Mouse (Mus musculus): ENCODE data around the gene Fstl4. TPM values are rescaled to one million over a fixed set of nuclear protein-coding genes. Genes with fewer than 3 reads are reported as not detected.

The Fstl4 gene
- total and polyA plus RNA-seq, 3 experiments: not detected

GRCm38 (mm10) chr11:53233590-53233989 lies 469.2 kb downstream of the Fstl4 start:
- TF ChIP-seq BHLHE40 (IDR thresholded peaks at IDR 0.05; ENCODE audit: borderline replicate concordance, low read depth, low read length): no peak
- no peak for TF ChIP-seq TAL1 (IDR thresholded peaks at IDR 0.05; ENCODE audit: low read length)
- no peak for TF ChIP-seq KAT2A (conservative IDR thresholded peaks at IDR 0.05; ENCODE audit: low read depth, low read length)
- TF ChIP-seq ZMIZ1 (IDR thresholded peaks at IDR 0.05; ENCODE audit: low read depth, low read length): no peak
- TF ChIP-seq GATA1 (IDR thresholded peaks at IDR 0.05; ENCODE audit: low read depth, low read length): no peak
- TF ChIP-seq CHD2 (IDR thresholded peaks at IDR 0.05; ENCODE audit: low read length): no peak
- TF ChIP-seq JUND (IDR thresholded peaks at IDR 0.05; ENCODE audit: low read depth, low read length): no peak
- no peak for TF ChIP-seq USF1 (IDR thresholded peaks at IDR 0.05; ENCODE audit: low read depth, low read length)
- no peak for TF ChIP-seq NRF1 (IDR thresholded peaks at IDR 0.05; ENCODE audit: insufficient read depth, low read depth, low read length, poor library complexity, severe bottlenecking)
- TF ChIP-seq TBP (IDR thresholded peaks at IDR 0.05; ENCODE audit: low read depth, low read length): no peak
- DNase-seq (ENCODE audit: low read depth, low spot score): no peak
- no peaks in the 10 kb centered on the region for H3K4me1 ChIP-seq (ENCODE audit: control insufficient read depth in 1 of 2, insufficient read depth in 2 of 2, low read length in 2 of 2)

More at GRCm38 (mm10) chr11:53233590-53233989, 469.2 kb downstream of the Fstl4 start:
- H3K9ac ChIP-seq (ENCODE audit: control insufficient read depth, low read depth, low read length, poor library complexity, severe bottlenecking): no peak overlapping the region
- no peaks in the 10 kb centered on the region for H3K79me2 ChIP-seq (ENCODE audit: control insufficient read depth, insufficient read depth, low read length, poor library complexity)
- H3K27ac ChIP-seq (ENCODE audit: control insufficient read depth, low read depth, low read length): no peak overlapping the region
- H3K9me3 ChIP-seq (replicated peaks; ENCODE audit: insufficient read depth, low read length): no peaks in the 10 kb centered on the region
- H3K36me3 ChIP-seq (ENCODE audit: control insufficient read depth in 1 of 2, insufficient read depth in 2 of 2, low read length in 2 of 2): no peaks in the 10 kb centered on the region
- H3K27me3 ChIP-seq (ENCODE audit: control insufficient read depth in 1 of 2, insufficient read depth in 2 of 2, low read length in 2 of 2): peaks cover 5 to 15% of the 10 kb centered on the region in 2 experiments
- H3K4me3 ChIP-seq (ENCODE audit: control insufficient read depth in 1 of 2, insufficient read depth in 1 of 2, low read depth in 2 of 2, low read length in 2 of 2): no peak overlapping the region

Measured in MEL (cell line).